Mouse (Mus musculus) cerebral cortex, adult 2 months (tissue): Measurements from ENCODE around the gene Mlec.

Experiments
- WGBS: fragments of 180-500 bp; shearing (Covaris S2); methylation state at CpG from one replicate; pipeline ENCODE4 v1.1.7; 2018; 5-methylcytosine and 5-hydroxymethylcytosine counted together

Gene Mlec

GRCm38 (mm10) chr5:115181248-115181940 is 23.4 kb upstream of the Mlec start:
- WGBS: 65% methylated on average over 13 of the region's 13 CpGs

- 94% methylated on average over 11 of the region's 11 CpGs for WGBS
These were observed 21.6 kb upstream of the Mlec start for GRCm38 (mm10) chr5:115179596-115179995.

GRCm38 (mm10) chr5:115177866-115178265 is 19.9 kb upstream of the Mlec start:
- 65% methylated on average over 6 of the region's 6 CpGs for WGBS

- WGBS: 88% methylated on average over 1 of the region's 1 CpGs
These were observed 16.6 kb upstream of the Mlec start for GRCm38 (mm10) chr5:115174554-115174953.

DNA sequence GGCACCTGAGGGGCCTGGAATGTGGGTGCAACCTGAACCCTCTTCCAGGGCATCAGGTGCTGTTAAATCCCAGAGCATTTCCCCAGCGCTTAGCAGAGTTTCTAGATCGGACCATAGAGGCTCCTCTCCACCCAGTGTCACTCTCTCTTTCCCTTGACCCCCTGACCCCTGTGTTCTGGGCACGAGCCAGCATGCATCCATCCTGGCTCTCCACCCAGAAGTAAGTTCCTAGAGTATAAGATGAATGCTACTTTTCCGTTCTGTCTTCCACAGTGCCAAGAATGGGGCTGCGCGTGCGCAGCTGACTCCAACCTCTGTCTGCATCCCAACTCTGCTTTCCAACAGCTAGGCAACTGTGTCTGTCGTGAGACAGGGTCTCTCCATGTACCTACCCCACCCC is 12.2 kb upstream of the Mlec start:
- WGBS: 82% methylated on average over 8 of the region's 8 CpGs

DNA sequence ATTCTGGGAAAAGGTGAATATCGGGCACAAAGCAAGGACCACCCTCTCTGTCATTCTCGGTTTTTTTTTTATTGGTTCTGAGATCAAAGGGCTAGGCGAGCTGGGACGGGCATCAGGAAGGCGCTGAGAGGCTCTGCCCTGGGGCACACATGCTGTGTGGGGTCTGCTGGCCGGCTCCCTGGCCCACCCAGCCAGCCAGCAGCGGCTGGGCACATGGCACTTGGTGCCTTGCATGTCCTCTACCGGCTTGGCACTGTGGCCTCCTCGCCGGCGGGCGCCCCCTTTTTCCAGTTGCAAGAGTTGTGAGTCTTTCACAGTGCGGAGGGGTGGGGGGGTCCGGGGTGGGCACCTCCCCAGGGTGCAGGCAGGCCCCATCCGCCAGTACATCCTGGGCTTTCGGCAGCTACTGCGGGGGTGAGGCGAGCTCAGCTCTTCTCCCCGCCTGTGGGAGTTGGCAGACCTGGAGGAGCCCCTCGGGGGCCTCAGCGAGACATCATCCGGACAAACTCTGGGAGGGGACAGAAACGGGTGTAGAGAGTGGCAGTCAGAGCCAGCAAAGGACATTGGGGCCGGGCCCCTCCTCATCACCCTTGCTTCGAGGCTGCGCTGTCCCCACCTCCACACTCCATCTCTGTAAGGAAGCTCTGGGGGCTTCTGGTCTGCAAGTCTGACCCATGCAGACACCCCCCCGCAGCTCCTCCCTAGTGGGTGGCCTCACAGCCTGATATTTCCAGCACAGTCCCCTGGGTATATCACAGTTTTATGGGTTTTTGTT is 10.8 kb upstream of the Mlec start:
- WGBS: 52% methylated on average over 27 of the region's 27 CpGs

DNA sequence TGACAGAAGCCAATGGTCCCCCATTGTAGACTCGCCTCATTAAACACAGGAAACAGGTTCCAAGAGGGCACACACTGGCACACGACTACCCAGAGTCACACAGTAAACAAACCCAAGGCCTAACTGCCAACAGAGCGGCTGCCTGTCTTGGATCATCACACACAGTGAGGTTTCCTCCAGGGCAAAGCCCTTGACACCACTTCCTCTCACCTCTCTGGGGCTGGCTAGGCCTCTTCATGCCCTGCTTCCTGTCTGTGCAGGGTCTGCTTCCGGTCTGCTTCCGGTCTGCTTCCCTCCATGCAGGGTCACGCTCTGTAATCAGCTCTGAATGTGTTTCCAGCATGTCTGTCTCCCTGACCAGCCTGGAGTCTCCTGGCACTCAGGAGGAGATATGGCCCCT is 9.4 kb upstream of the Mlec start:
- 70% methylated on average over 6 of the region's 6 CpGs for WGBS

GRCm38 (mm10) chr5:115166815-115167194 is 8.8 kb upstream of the Mlec start:
- WGBS: 75% methylated on average over 7 of the region's 7 CpGs

DNA sequence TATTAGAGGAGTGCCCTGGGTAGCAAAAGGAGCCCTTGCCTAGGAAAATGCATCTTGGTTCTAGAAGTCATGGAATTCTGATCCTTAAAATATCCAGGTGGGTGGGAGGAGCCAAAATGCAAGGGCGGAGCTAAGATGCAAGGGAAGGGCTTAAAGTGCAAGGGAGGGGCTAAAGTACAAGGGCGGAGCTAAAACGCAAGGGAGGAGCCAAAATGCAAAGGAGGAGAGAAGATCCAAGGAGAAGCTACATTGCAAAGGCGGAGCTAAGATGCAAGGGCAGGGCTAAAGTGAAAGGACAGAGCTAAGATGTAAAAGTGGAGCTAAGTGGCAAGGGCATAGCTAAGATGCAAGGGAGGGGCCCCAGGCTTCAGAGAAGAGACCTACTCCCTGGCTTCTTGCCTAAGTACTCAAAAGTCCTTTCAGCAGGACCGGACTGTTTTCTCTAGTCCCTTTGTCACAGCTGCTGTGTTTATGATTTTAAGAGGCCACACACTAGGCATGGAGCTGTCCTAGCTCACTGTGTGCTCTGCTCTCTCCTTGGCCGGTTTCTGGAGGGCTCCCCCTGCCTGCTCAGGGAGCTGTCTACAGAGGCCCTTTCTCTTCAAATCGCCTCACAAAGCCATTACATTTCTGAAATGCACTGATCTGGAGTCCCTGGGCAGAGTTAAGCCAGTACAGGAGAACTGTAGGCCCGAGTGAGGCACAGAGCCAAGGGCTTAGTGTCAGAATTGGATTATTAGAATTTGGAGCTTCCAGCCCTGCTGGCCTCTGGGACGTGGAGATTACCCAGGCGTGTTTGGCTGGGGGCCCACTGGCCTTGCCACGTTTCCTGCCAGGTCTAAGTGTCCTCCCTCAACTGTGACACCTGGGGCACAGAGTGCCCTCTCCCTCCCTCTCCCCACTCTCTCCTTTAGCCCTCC is 8.2 kb upstream of the Mlec start:
- 59% methylated on average over 11 of the region's 11 CpGs for WGBS

DNA sequence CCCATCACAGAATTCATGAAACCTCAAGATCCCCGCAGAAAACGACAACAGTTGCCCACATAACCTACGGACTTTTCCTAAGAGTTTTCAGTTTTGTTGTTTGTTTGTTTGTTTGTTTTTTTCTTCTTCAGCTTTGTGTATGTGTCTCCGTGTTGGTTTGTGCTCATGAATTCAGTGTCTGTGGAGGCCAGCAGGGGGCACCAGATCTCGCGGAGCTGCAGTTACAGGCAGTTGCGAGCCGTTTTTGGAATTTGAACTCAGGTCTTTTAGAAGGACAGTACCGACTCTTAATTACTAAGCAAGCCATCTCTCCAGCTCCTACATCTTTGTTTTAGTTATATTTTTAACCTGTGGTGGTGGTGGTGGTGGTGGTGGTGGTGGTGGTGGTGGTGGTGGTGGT is 7.4 kb upstream of the Mlec start:
- WGBS: 54% methylated on average over 9 of the region's 9 CpGs

- 76% methylated on average over 4 of the region's 4 CpGs for WGBS
These were observed 6.5 kb upstream of the Mlec start for GRCm38 (mm10) chr5:115164446-115164845.

GRCm38 (mm10) chr5:115163563-115163962 is 5.6 kb upstream of the Mlec start:
- WGBS: 34% methylated on average over 8 of the region's 8 CpGs

GRCm38 (mm10) chr5:115161940-115162279 is 3.9 kb upstream of the Mlec start:
- 77% methylated on average over 1 of the region's 1 CpGs for WGBS

- WGBS: 48% methylated on average over 13 of the region's 13 CpGs
These were observed 3.3 kb upstream of the Mlec start for GRCm38 (mm10) chr5:115161064-115161939.

DNA sequence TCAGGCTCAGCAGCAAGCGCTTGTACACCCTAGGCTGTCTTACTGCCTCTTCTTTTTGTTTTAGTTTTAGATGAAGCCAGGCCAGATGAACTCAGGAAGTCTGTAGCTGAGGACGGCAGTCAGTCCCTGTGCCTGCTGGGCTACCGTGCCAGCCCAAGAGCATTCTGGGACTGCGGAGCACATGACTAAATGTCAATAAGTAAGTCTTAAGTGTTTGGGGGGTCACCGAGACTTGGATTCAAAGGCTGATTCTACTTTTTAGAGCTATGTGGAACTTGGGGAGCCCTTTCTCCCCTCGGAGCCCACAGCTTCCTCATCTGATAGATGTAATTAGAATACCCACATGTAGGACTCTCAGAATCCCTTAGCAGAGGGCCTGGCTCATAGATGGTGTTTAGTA is 2.7 kb upstream of the Mlec start:
- 67% methylated on average over 6 of the region's 6 CpGs for WGBS

DNA sequence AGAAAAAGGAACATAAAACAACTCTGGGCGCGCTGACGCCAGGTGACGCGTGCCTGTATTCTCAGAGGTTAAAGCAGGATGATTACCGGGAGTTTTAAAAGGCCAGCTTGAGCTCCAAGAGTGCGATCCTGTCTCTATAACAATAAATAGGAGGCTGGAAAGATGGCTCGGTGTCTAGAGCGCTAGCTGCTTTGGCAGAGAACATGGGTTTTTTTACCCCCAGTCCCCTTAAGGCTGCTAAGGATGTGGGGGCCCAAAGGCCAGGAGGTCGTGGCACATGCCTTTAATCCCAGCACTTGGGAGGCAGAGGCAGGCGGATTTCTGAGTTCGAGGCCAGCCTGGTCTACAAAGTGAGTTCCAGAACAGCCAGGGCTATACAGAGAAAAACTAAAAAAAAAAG is 1.2 kb upstream of the Mlec start:
- 27% methylated on average over 12 of the region's 12 CpGs for WGBS

GRCm38 (mm10) chr5:115156933-115157589 is 918 bp downstream of the Mlec start:
- WGBS: 2% methylated on average over 26 of the region's 26 CpGs

DNA sequence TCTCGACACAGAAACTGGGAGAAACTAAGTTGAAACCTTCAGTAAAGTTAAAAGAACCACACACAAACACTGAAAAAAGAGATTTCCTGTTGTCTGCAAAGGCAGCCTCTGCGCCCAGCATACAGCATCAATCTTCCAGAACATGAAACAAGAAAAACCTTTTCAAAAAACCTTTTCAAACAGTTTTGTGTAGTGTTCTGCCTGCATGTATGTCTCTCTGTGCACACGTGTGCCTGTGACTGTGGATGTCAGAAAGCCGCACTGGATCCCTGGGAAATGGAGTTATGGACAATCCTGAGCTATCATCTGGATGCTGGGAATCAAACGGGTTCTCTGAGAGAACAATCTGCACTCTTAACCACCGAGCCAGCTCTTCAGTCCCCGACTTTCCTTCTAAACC is 1.6 kb downstream of the Mlec start:
- 36% methylated on average over 7 of the region's 7 CpGs for WGBS

- 25% methylated on average over 5 of the region's 5 CpGs for WGBS
These were observed 2.1 kb downstream of the Mlec start for GRCm38 (mm10) chr5:115155831-115156230.

DNA sequence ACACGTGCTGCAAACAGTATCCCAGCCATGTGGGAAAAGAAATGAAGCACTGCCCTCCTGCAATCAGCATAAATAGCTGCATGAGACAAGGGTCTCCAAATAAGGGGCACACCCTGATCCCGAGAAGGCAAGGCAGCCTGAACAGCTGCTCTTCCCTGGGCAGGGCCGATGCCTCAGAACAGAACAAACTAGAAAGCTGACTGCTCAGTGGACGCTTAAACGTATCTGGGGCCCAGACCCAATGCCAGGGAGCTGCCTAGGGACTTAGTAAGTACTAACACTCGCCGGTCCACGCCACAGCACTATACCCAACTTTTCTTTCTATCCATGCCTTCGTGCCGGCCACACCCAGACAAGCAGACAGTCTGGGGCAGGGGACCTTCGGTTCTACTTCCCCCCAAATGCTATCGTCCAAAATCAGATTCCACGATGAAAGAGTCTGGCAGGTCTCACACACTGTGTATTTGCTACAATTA is 2.8 kb downstream of the Mlec start:
- whole genome bisulfite sequencing: 54% methylated on average over 13 of the region's 13 CpGs
